Mouse (Mus musculus) left cerebral cortex, postnatal 25 days (tissue): ENCODE measurements around the gene Csnk2b. TPM values are rescaled to one million over a fixed set of nuclear protein-coding genes. Genes with fewer than 3 reads are reported as not detected.
"Not testable (repeated sequence)": the region's sequence is repeated elsewhere in the genome, so short reads cannot be mapped to it uniquely, and the experiment has no call there.

ENCODE experiments used
- DNase-seq, 2 experiments: peaks; one replicate each; pipeline ENCODE4 v3.0.0; 2022; ENCODE audit warnings: low spot score in 2 of 2, mixed read lengths in 1 of 2
- intact Hi-C: fragments of 180-260 bp; cut with DNase I; formaldehyde crosslinking; loops from one replicate; pipeline ENCODE4 v1.15.1; 2025
- total RNA-seq, 2 experiments: library from RNA; stranded (reverse); gene quantifications; 2 replicates each; pipeline ENCODE4 v1.2.3; 2021

Csnk2b gene
- total RNA-seq, 2 experiments from 2014 or later: 183 to 185 TPM

DNA sequence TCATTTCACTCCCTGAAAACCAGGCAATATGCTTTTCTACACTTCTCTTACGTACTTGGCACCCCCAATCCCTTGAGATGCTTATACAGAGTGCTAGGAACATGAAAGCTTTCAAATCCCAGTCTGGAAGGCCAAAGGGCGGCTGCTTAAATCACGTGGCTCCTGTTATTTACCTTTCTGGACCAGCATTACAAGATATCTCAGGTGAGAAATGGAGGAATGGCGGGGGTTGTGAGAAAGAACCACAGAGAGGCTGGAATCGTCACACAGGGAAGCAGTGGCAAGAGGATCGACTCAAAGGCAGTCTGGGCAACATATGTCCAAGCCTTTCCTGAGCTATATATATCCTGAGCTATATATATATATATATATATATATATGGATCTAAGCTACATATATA is 3.7 kb upstream of the Csnk2b start:
- intact Hi-C loops: no loop called here
- peak in 1 of 2 experiments; percentile 28 for DNase-seq

GRCm38 (mm10) chr17:35125081-35125480 is 3.2 kb upstream of the Csnk2b start:
- intact Hi-C loops: no loop called here
- no peak for DNase-seq

- intact Hi-C loops: loop anchor here (5.0 kb wide), 1 partner anchor 227 kb away; the partner anchor contains the start of genes C2 and Ehmt2
- DNase-seq: not testable (repeated sequence)
These were observed 2.5 kb upstream of the Csnk2b start for GRCm38 (mm10) chr17:35124261-35124896.

GRCm38 (mm10) chr17:35123287-35123686 is 1.4 kb upstream of the Csnk2b start:
- intact Hi-C loops: loop anchor here (5.0 kb wide), 1 partner anchor 226 kb away; the partner anchor contains the start of genes C2 and Ehmt2
- DNase-seq: not testable (repeated sequence)

GRCm38 (mm10) chr17:35121143-35121799 is 582 bp downstream of the Csnk2b start, which contains the start of gene Gpank1:
Gene Gpank1, plus strand, starts transcription at chr17:35121455.
- peak; percentile 97 to 100 for DNase-seq
- intact Hi-C loops: loop anchor here (1.0 to 5.0 kb wide), 2 partner anchors 115 to 224 kb away; partner anchors contain the start of genes C2 and Ehmt2

DNA sequence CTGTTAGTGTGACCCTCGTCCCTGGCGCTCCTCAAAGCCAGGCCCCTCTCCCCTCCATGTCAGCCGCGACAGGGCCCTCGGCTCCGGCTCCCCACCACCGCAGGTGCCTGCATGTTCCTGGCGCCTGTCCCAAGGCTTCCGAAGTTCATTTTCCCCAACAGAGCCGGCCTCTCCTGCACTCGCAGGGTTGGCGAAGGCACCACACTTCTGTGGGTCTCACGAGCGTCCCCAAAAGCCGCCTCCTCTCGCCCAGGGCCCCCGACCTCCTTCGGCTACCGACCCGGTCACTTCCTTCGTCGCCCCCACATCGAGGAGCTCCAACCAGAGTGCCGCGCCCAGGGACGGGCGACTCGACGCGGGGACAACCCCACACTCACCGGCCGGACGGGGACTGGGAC is 1.1 kb downstream of the Csnk2b start:
- peak in 1 of 2 experiments; percentile 31 for DNase-seq
- intact Hi-C loops: loop anchor here (1.0 to 5.0 kb wide), 2 partner anchors 116 to 223 kb away; partner anchors contain the start of genes C2 and Ehmt2

DNA sequence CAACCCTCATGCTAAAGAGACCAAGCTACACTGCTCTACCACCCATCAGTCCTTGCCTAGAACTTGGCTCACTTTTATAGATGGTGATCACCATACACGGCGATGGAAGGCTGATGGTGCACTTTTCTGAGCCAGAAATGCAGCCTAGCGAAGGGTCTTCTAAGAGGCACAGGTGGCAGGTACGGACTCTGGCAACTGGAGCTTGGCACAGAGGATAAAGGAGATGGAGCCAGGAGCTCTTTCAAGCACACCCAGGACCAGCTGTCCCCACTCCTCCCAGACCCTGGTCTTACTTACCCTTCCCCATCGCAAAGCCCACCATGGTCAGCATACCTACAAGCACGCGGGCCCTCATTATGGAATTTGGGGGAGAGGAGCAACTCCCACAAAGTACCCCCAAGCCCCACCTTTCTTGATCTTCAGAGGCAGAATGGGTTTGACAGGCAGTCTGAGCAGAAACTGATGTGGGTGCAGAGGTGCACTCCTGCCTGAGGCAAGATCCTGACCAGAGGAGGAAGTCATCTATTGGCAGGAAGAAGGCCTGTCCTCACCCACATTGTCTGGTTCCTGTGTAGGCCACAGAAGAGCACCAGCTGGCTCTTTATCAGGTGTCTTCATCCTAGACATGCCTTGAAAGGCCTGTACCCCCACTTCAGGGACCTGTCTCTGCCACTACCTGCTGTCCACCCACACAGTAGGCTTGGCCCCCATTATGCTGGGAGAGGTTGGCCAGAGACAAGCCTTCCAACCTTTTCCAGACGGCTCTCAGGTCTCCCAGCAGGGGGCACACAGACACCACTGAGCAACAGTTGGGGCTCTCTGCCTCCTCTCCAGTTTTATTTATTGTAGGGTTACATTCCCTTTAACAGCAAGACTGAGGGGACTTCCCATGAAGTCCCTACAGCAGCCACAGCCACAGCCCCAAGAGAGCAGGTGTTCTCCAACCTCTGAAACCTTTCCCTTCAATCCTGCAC is 6.5 kb downstream of the Csnk2b start, which contains the start of gene Ly6g5b:
Gene Ly6g5b, minus strand, starts transcription at position 383 of the 974 bp plus-strand sequence.
- DNase-seq: no peak
- intact Hi-C loops: no loop called here

- DNase-seq: no peak
- intact Hi-C loops: no loop called here
These were observed 10.1 kb downstream of the Csnk2b start for GRCm38 (mm10) chr17:35111774-35112173.

GRCm38 (mm10) chr17:35108097-35108496 is 13.8 kb downstream of the Csnk2b start, which contains the start of gene Ly6g5c:
Gene Ly6g5c, plus strand, starts transcription at chr17:35108279.
- no peak for DNase-seq
- intact Hi-C loops: no loop called here

DNA sequence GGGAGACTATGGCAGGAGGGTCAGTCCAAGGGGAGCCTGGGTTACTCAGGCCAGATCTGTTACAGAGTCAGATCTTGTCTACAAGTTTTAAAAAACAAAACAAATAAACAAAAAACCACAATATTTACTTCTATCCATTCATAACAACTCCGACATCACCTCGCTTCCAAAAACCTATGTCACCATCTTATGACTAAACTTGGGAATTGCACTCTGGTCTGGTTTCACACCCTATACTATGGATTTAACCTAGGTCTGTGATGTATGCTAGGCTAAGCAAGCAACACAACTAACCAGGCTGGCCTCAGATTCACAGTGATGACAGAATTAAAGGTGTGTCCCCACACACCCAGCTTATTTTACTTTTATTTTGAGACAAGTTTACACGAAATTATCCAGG is 15.3 kb downstream of the Csnk2b start:
- no peak for DNase-seq
- intact Hi-C loops: loop anchor here (1.0 kb wide), 1 partner anchor 85 kb away; no protein-coding TSS in a partner anchor

DNA sequence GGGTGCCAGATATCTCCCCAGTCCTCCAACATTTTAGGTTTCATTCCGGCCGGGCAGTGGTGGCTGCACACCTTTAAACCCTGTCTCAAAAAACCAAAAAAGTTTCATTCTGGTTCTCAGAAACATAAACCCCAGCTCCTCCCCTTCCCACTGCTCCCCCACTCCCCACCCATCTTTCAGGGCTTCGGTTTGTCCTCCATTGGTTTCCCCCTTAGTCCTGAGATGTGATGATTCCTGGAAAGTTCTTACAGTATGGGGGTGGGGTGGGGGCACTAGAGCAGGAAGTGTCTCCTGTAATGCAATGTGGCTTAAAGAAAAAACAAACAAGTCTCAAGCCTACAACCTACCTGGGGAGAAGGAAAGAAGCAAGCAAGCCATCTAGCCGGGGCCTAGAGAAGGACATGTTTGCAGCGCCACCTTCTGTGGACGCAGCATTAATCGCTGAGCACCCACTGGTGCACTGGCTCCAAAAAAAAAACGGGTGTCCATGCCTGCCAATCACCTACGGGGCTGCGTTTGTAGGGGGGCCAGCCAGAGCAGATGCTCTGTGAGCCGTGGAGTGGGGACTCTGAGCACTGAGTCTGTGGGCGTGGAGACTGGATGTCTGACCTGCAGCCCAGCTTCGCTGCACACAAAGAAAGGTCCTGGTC is 16.0 kb downstream of the Csnk2b start:
- intact Hi-C loops: loop anchor here (1.0 kb wide), 1 partner anchor 85 kb away; no protein-coding TSS in a partner anchor
- peak in 1 of 2 experiments; percentile 40 for DNase-seq

DNA sequence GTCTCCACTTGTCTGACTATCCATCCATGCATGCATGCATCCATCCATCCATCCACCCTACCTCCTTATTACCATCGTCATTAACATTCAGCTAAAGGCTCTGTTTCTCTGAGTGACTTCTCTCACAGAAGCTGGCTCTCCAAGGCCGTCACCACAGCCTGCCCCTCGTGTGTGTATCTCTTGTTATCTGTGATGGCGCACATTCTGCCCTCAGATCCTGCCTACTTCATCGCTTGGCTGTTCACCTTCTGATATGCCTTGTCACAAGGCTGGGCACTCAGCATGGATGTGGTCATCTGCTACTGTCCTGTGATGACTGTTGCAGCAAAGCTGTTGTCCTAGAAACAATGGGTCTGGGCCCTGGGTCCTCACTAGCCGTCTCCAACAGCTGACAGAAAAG is 17.1 kb downstream of the Csnk2b start:
- DNase-seq: no peak
- intact Hi-C loops: no loop called here

DNA sequence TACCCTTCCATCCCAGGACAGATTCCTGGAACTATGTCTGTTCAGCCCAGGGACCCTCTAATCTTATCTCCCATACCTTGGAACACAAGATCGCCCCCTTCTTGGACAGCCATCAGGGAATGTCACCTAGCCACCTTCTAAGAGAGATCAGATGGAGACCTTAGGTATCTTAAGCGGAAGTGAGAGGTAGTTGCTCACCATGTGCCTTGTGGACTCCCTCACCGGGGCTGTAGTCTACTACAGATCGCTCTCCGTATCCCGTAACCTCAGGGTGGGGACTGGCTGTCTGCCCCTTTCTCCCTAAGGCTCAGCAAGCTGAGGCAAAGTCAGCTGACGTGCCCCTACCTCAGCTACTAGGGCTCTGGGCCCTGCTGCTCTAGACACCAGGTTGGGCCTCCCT is 17.8 kb downstream of the Csnk2b start:
- intact Hi-C loops: no loop called here
- DNase-seq: no peak

GRCm38 (mm10) chr17:35103221-35103690 is 18.6 kb downstream of the Csnk2b start:
- intact Hi-C loops: no loop called here

GRCm38 (mm10) chr17:35102299-35102698 is 19.6 kb downstream of the Csnk2b start:
- no peak for DNase-seq
- intact Hi-C loops: no loop called here

More at GRCm38 (mm10) chr17:35103221-35103690, 18.6 kb downstream of the Csnk2b start:
- DNase-seq: no peak

DNA sequence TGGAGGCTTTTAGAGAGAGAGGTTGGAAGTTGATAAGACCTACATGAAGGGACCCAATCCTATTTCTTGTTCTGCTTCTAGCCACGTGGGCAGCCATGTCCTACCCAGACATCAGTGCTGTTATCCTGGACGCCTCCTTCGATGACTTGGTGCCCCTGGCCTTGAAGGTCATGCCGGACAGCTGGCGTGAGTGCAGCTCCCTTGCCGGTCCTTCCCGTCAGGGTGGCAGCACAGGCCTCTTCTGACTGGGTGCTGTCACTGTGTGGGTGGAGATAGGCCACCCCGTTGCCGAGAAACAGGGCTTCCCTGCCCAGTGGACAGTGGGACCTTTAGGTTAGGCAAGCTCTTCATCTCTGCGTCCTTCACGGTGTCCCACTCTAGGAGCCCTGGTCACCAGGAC is 20.7 kb downstream of the Csnk2b start:
- intact Hi-C loops: no loop called here
- no peak for DNase-seq

DNA sequence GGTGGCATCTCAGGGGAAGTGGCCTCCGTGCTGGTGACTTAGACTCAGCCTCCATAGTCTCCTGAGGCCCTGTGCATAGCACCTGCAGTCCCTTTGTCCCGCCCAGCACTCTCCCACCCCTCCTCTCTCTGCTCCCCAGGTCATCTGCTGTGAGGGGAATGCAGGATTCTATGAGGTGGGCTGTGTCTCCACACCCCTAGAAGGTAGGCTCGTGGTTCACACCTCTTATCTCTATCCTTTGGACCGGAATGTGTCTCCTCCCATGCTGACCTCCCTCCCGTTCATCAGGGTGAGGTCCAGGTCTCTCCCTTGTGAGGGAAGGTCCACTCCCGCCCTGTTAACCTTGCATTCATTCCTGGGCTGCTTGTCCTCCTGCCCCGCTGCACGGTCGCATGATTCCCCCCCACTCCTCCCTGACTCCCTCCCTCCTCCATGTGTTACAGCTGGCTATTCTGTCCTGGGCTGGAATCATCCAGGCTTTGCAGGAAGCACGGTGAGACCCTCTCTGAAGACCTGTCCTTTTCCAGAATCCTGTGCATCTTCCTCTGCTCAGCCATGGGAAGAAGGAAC is 21.6 kb downstream of the Csnk2b start:
- intact Hi-C loops: no loop called here
- DNase-seq: no peak

GRCm38 (mm10) chr17:35097164-35097655 is 24.6 kb downstream of the Csnk2b start:
- DNase-seq: peak; percentile 41 to 82
- intact Hi-C loops: no loop called here
